Mouse (Mus musculus) cerebellum, adult 9-10 months (tissue): ENCODE measurements around the gene Eif2b3.

Source experiments
- DNase-seq: peaks from one replicate; pipeline ENCODE4 v3.0.0; 2022

The Eif2b3 gene

GRCm38 (mm10) chr4:117096666-117097065 lies 77.5 kb downstream of the Eif2b3 start:
- DNase-seq, result no peak

GRCm38 (mm10) chr4:117097969-117098763 lies 79.0 kb downstream of the Eif2b3 start:
- no peak for DNase-seq

GRCm38 (mm10) chr4:117098764-117099036 lies 79.5 kb downstream of the Eif2b3 start:
- no peak for DNase-seq

DNA sequence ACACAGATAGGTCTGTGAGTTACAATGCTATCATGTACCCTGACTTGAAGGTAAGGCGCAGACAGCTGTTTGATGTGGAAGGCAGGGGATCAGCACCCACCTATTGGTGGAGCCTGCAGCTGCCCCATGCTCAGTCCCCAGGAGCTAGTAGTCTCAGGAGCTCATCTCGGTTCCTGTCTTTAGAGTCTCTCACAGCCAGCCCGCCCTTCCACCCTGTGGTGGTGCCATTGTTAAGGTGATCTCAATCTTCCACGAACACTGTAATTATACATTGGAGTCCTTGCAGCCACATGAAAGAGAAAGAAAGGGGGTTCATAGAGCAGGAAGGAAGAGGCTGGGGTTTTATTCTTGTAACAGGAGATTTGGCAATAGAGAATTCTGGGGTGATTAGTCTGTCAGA lies 80.8 kb downstream of the Eif2b3 start:
- no peak for DNase-seq

- no peak for DNase-seq
These were observed 82.0 kb downstream of the Eif2b3 start for GRCm38 (mm10) chr4:117101218-117101617.

DNA sequence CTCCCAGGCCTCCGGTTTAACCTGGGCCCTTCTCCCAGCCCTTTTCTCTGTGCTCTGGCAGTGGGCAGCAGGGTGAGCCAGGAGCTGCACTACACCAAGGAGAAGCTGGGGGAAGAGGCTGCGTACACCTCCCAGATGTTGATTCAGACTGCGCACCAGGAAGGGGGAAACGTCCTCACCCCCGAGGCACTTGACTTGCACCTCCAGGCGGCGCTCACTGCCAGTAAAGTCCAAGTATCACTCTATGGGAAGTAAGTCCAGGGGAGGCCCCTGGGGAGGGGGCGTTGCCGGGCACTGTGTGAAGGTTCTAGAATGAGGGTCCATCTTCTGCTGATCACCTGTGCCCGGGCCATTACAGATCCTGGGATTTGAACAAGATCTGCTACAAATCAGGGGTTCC lies 85.5 kb downstream of the Eif2b3 start:
- DNase-seq, result no peak

GRCm38 (mm10) chr4:117105127-117105526 lies 85.9 kb downstream of the Eif2b3 start:
- DNase-seq, result no peak

DNA sequence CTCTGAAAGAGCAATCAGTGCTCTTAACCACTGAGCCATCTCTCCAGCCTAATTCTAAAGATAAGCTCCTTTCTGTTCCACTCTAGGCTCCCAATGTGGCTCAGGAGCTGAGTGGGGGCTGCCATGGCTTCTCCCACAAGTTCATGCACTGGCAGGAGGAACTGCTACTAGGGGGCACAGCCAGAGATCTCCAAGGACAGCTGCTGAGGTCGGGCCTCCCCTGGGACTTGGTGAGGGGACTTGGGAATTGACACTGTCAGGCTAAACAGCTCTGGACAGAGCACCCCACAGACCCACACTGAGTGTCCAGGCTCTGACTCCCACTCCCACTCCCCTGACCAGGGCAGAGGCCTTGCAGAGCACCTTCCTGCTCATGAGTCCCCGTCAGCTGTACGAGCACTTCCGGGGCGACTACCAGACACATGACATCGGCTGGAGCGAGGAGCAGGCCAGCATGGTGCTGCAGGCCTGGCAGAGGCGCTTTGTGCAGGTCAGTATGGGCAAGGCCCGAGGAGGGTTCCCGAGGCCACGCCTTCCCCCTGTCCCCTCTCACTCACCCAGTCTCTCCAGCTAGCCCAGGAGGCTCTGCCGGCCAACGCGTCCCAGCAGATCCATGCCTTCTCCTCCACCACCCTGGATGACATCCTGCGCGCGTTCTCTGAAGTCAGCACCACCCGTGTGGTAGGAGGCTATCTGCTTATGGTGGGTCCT lies 88.8 kb downstream of the Eif2b3 start:
- DNase-seq, result no peak

DNA sequence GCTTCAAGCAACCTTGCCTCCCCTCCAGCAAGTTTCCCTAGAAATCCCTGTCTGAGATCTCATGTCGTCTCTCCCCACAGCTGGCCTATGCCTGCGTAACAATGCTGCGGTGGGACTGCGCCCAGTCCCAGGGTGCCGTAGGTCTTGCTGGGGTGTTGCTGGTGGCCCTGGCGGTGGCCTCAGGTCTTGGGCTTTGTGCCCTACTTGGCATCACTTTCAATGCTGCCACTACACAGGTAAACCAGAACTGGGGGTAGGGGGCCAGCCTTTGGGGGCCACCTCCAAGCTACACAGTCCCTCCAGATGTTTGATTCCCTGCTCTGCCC lies 89.3 kb downstream of the Eif2b3 start:
- DNase-seq, result no peak

GRCm38 (mm10) chr4:117109330-117109729 lies 90.1 kb downstream of the Eif2b3 start:
- no peak for DNase-seq

- no peak for DNase-seq
These were observed 91.0 kb downstream of the Eif2b3 start for GRCm38 (mm10) chr4:117110249-117110648.

DNA sequence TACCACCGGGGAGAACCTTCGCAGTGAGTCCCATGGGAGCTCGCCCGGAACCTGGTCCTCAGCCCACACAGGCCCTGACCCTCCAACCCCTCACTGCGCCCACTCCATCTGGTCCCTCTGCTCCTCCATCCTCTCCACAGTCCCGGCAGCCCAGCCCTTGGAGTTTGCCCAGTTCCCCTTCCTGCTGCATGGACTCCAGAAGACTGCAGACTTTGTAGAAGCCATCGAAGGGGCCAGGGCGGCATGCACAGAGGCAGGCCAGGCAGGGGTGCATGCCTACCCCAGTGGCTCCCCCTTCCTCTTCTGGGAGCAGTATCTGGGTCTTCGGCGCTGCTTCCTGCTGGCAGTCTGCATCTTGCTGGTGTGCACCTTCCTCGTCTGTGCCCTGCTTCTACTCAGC lies 91.8 kb downstream of the Eif2b3 start:
- no peak for DNase-seq

DNA sequence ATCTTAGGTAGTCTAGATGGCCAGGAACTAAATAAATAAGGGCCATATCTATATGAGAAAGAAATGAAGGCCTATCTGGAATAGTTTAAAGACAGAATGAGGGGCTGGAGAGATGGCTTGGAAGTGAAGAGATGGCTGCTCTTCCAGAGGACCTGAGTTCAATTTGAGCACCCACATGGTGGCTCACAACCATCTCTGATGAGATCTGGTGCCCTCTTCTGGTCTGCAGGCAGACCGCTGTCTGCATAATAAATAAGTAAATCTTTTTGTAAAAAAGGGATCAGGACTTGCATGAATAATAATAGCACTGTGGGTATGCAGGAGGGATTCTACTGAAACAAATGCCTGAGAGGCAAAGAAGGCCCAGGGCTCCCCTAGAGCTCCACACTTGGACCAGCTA lies 94.0 kb downstream of the Eif2b3 start:
- no peak for DNase-seq

- no peak for DNase-seq
These were observed 96.4 kb downstream of the Eif2b3 start for GRCm38 (mm10) chr4:117115592-117115991.

DNA sequence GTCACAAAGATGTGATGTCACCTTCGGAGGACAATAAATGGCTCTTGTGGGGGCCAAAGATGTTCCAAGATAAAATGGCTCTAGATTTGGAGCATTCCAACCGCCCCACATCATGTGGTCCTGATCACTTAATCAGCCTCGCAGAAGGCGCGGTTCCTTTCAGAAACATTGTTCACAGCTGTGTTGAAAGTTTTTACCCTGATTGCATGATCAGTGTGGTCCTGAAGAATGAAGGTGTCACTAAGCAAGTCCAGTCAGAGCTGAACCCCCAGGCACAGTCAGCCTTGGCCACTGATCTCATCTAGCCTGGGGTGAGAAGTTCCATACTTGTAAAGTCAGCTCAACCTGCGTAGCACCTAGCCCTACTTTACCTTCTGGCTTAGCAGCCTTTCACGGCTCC lies 98.7 kb downstream of the Eif2b3 start:
- peak; percentile 22 for DNase-seq

GRCm38 (mm10) chr4:117119636-117120035 lies 100.4 kb downstream of the Eif2b3 start:
- DNase-seq, result peak; percentile 53

- no peak for DNase-seq
These were observed 100.8 kb downstream of the Eif2b3 start for GRCm38 (mm10) chr4:117120052-117120444.

GRCm38 (mm10) chr4:117120445-117121414 lies 101.5 kb downstream of the Eif2b3 start:
- peak; percentile 92 for DNase-seq

DNA sequence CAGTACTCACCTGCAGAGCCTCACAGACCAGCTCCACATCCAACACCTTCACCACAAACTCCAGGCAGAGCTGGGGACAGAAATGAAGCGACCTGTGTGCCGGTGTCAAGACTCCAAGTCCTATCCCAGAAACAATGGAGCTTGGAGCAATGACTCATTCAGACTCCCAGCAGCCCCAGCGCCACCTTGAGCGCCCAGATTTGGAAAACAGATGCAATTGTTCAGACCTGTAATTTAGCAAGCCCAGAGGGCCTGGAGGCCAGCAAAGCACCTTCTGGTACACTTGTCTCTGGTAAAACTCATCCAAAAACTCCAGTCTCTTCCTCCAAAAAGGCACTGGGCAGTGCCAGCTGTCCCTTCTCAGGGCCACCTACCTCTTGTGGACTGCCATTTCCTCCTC lies 103.0 kb downstream of the Eif2b3 start:
- DNase-seq, result no peak

DNA sequence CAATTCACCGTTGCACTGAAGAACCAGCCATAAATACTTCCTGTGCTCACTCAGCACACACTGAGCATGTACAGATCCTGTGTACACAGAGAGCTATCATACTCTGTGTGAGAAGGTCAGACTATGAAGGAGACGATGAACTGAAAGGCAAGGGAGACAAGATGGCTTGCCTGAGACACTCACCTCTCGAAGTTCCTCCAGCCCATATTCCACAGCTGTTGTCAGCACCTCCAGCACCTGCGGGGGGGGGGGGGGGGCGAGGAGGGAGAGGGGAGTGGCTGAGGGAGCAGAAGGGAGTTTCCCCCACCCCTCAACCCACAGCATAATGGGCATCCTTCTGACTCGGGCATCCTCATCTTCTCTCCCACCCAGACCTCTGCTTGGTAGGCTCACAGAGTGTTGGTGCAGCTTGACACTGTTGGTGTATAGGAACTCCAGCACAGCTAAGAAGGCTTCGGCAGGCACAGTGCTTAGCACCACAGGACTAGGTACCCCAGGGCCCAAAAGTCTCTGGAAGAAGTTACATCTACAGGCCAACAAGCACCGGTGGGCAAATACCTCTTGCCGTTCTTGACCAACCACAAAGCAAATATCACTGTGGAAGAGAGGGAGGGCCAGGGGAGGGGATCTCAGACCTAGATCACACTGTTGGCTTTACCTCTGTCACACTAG lies 104.5 kb downstream of the Eif2b3 start:
- DNase-seq, result peak; percentile 33

GRCm38 (mm10) chr4:117124218-117124517 lies 105.0 kb downstream of the Eif2b3 start:
- DNase-seq, result no peak

- DNase-seq, result no peak
These were observed 105.5 kb downstream of the Eif2b3 start for GRCm38 (mm10) chr4:117124518-117125347.
